Mouse (Mus musculus): ENCODE measurements around the gene Abcb4. TPM values are rescaled to one million over a fixed set of nuclear protein-coding genes. Genes with fewer than 3 reads are reported as not detected.
"Not testable (repeated sequence)": the region's sequence is repeated elsewhere in the genome, so short reads cannot be mapped to it uniquely, and the experiment has no call there.

Abcb4 gene
- total RNA-seq, 1 experiment = not detected

GRCm38 (mm10) chr5:8996686-8997512 lies 103.4 kb downstream of the Abcb4 start, which contains the start of gene Crot:
Crot (minus strand) TSS chr5:8997324.
- Histone ChIP-seq H3K27ac (ENCODE audit: insufficient read depth, low read depth, low read length, poor library complexity, severe bottlenecking) (peak within 1 kb of the TSS; percentile 24; the same call in 1 of the 2 replicates), H3K4me1 (ENCODE audit: control insufficient read depth in 2 of 2, insufficient read depth in 2 of 2, low read length in 2 of 2, poor library complexity in 1 of 2) (peaks cover 0 to 4% of the 10 kb centered on the region in 2 experiments; a peak in 1 of 4 replicates), H3K9ac (ENCODE audit: insufficient read depth, low read depth, low read length, poor library complexity, severe bottlenecking) (peak within 1 kb of the TSS; percentile 84), H3K36me3 (ENCODE audit: control insufficient read depth, insufficient read depth, low read length, poor library complexity, severe bottlenecking) (no peaks in the 10 kb centered on the region), H3K4me3 (ENCODE audit: insufficient read depth in 1 of 2, low read depth in 1 of 2, low read length in 2 of 2, poor library complexity in 1 of 2, severe bottlenecking in 1 of 2) (peak within 1 kb of the TSS; percentile 93 to 95), H3K9me3 (ENCODE audit: control insufficient read depth, insufficient read depth, low read depth, low read length) (no peaks in the 10 kb centered on the region)
- no peak for TF ChIP-seq ZNF384 (IDR thresholded peaks at IDR 0.05; ENCODE audit: low read depth, low read length)
- 0 out of 2 replicates have a peak, but pooled peaks have one; percentile 26 for TF ChIP-seq CHD2 (IDR thresholded peaks at IDR 0.05; ENCODE audit: low read depth, low read length)
- DNase-seq (ENCODE audit: low read depth, low spot score) = peak; percentile 90
- in situ Hi-C loops (cut with MboI; ENCODE audit: low sequenced_read_pairs in 2 of 2, unreplicated experiment in 2 of 2) = no loop called here

GRCm38 (mm10) chr5:8997513-8997895 lies 104.0 kb downstream of the Abcb4 start:
- Histone ChIP-seq H3K9ac (ENCODE audit: insufficient read depth, low read depth, low read length, poor library complexity, severe bottlenecking) (peak overlapping the region; percentile 54; the same call in 1 of the 2 replicates), H3K9me3 (ENCODE audit: control insufficient read depth, insufficient read depth, low read depth, low read length) (no peaks in the 10 kb centered on the region), H3K27ac (ENCODE audit: insufficient read depth, low read depth, low read length, poor library complexity, severe bottlenecking) (no peak overlapping the region), H3K4me1 (ENCODE audit: control insufficient read depth in 2 of 2, insufficient read depth in 2 of 2, low read length in 2 of 2, poor library complexity in 1 of 2) (peaks cover 0 to 4% of the 10 kb centered on the region in 2 experiments; a peak in 1 of 4 replicates), H3K36me3 (ENCODE audit: control insufficient read depth, insufficient read depth, low read length, poor library complexity, severe bottlenecking) (no peaks in the 10 kb centered on the region), H3K4me3 (ENCODE audit: insufficient read depth in 1 of 2, low read depth in 1 of 2, low read length in 2 of 2, poor library complexity in 1 of 2, severe bottlenecking in 1 of 2) (peak overlapping the region; percentile 55 to 95)
- no peak for TF ChIP-seq CHD2 (IDR thresholded peaks at IDR 0.05; ENCODE audit: low read depth, low read length)
- TF ChIP-seq ZC3H11A (IDR thresholded peaks at IDR 0.05; ENCODE audit: borderline replicate concordance, low read depth, low read length) = no peak
- no peak for TF ChIP-seq MAFK (IDR thresholded peaks at IDR 0.05; ENCODE audit: insufficient read depth, low read depth, low read length)
- DNase-seq (ENCODE audit: low read depth, low spot score) = no peak
- in situ Hi-C loops (cut with MboI; ENCODE audit: low sequenced_read_pairs in 2 of 2, unreplicated experiment in 2 of 2) = no loop called here

GRCm38 (mm10) chr5:8999108-8999507 lies 105.6 kb downstream of the Abcb4 start:
- no peak overlapping the region for H3K27ac ChIP-seq (ENCODE audit: insufficient read depth, low read depth, low read length, poor library complexity, severe bottlenecking)

GRCm38 (mm10) chr5:9000006-9000405 lies 106.5 kb downstream of the Abcb4 start:
- DNase-seq (ENCODE audit: low read depth, low spot score); H3K9ac ChIP-seq (ENCODE audit: insufficient read depth, low read depth, low read length, poor library complexity, severe bottlenecking); H3K9me3 ChIP-seq (ENCODE audit: control insufficient read depth, insufficient read depth, low read depth, low read length); H3K4me1 ChIP-seq (ENCODE audit: control insufficient read depth in 2 of 2, insufficient read depth in 2 of 2, low read length in 2 of 2, poor library complexity in 1 of 2); H3K36me3 ChIP-seq (ENCODE audit: control insufficient read depth, insufficient read depth, low read length, poor library complexity, severe bottlenecking); in situ Hi-C loops (cut with MboI; ENCODE audit: low sequenced_read_pairs in 2 of 2, unreplicated experiment in 2 of 2); H3K4me3 ChIP-seq (ENCODE audit: insufficient read depth in 1 of 2, low read depth in 1 of 2, low read length in 2 of 2, poor library complexity in 1 of 2, severe bottlenecking in 1 of 2); H3K27ac ChIP-seq (ENCODE audit: insufficient read depth, low read depth, low read length, poor library complexity, severe bottlenecking): not testable (repeated sequence)

More at GRCm38 (mm10) chr5:8999108-8999507, 105.6 kb downstream of the Abcb4 start:
- Histone ChIP-seq H3K9me3 (ENCODE audit: control insufficient read depth, insufficient read depth, low read depth, low read length) (no peaks in the 10 kb centered on the region), H3K9ac (ENCODE audit: insufficient read depth, low read depth, low read length, poor library complexity, severe bottlenecking) (no peak overlapping the region), H3K4me1 (ENCODE audit: control insufficient read depth in 2 of 2, insufficient read depth in 2 of 2, low read length in 2 of 2, poor library complexity in 1 of 2) (peaks cover 0 to 4% of the 10 kb centered on the region in 2 experiments; a peak in 1 of 4 replicates), H3K4me3 (ENCODE audit: insufficient read depth in 1 of 2, low read depth in 1 of 2, low read length in 2 of 2, poor library complexity in 1 of 2, severe bottlenecking in 1 of 2) (no peak overlapping the region), H3K36me3 (ENCODE audit: control insufficient read depth, insufficient read depth, low read length, poor library complexity, severe bottlenecking) (no peaks in the 10 kb centered on the region)
- in situ Hi-C loops (cut with MboI; ENCODE audit: low sequenced_read_pairs in 2 of 2, unreplicated experiment in 2 of 2) = no loop called here
- TF ChIP-seq ZNF384 (IDR thresholded peaks at IDR 0.05; ENCODE audit: low read depth, low read length) (no peak), MAFK (IDR thresholded peaks at IDR 0.05; ENCODE audit: insufficient read depth, low read depth, low read length) (no peak), HCFC1 (IDR thresholded peaks at IDR 0.05; ENCODE audit: borderline replicate concordance, insufficient read depth, low read length) (no peak), CHD2 (IDR thresholded peaks at IDR 0.05; ENCODE audit: low read depth, low read length) (no peak), ZC3H11A (IDR thresholded peaks at IDR 0.05; ENCODE audit: borderline replicate concordance, low read depth, low read length) (no peak)
- DNase-seq (ENCODE audit: low read depth, low spot score) = no peak

GRCm38 (mm10) chr5:9006585-9006984 lies 113.1 kb downstream of the Abcb4 start:
- H3K4me3 ChIP-seq (ENCODE audit: insufficient read depth in 1 of 2, low read depth in 1 of 2, low read length in 2 of 2, poor library complexity in 1 of 2, severe bottlenecking in 1 of 2); H3K9ac ChIP-seq (ENCODE audit: insufficient read depth, low read depth, low read length, poor library complexity, severe bottlenecking); H3K9me3 ChIP-seq (ENCODE audit: control insufficient read depth, insufficient read depth, low read depth, low read length); H3K27ac ChIP-seq (ENCODE audit: insufficient read depth, low read depth, low read length, poor library complexity, severe bottlenecking); H3K4me1 ChIP-seq (ENCODE audit: control insufficient read depth in 2 of 2, insufficient read depth in 2 of 2, low read length in 2 of 2, poor library complexity in 1 of 2); in situ Hi-C loops (cut with MboI; ENCODE audit: low sequenced_read_pairs in 2 of 2, unreplicated experiment in 2 of 2); H3K36me3 ChIP-seq (ENCODE audit: control insufficient read depth, insufficient read depth, low read length, poor library complexity, severe bottlenecking): not testable (repeated sequence)
- peak; percentile 41 for DNase-seq (ENCODE audit: low read depth, low spot score)

Other genes starting within 250 kb of the Abcb4 start
- gene Abcb1a, start 233.6 kb upstream of the Abcb4 start, total RNA-seq (2012; rRNA removed) = 34.1 and 37.3 TPM in 2 replicates
- gene Abcb1b, start 95.6 kb upstream of the Abcb4 start, total RNA-seq (2012; rRNA removed) = 72.2 and 76.6 TPM in 2 replicates
- 10.8 and 14.4 TPM in 2 replicates for gene Crot, start 103.6 kb downstream of the Abcb4 start, total RNA-seq (2012; rRNA removed)
- 7.4 and 7.5 TPM in 2 replicates for gene Tmem243, start 207.0 kb downstream of the Abcb4 start, total RNA-seq (2012; rRNA removed)